Mouse (Mus musculus): Measurements from ENCODE around the gene Aff2. TPM values are rescaled to one million over a fixed set of nuclear protein-coding genes. Genes with fewer than 3 reads are reported as not detected.

Aff2 gene
- total RNA-seq, 2 experiments from 2014 or later, result 1.3 to 2.9 TPM

DNA sequence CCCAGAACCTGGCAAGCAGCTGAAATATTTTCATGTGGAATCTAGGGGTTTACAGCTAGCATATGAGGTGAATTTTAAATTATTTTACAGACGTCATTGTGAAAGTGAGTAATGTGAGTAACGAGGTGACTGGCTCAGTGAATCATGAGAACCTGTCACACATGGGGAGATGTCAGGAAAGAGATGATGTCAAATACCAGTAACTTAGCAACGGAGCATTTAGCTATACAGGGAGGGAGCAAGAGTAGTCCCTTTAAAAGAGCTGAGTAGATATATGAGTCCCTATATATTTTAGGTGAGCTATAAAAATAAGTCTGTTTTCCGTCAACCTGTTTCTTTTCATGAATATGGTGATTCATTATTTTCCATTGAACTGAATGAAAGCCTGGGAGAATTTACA lies 338.7 kb downstream of the Aff2 start:
- ATAC-seq (replicated peaks; ENCODE audit: low FRiP score, poor library complexity, severe bottlenecking), result no peak

- no peak for ATAC-seq (replicated peaks; ENCODE audit: low FRiP score, poor library complexity, severe bottlenecking)
These were observed 378.9 kb downstream of the Aff2 start for GRCm38 (mm10) chrX:69738972-69739371.

DNA sequence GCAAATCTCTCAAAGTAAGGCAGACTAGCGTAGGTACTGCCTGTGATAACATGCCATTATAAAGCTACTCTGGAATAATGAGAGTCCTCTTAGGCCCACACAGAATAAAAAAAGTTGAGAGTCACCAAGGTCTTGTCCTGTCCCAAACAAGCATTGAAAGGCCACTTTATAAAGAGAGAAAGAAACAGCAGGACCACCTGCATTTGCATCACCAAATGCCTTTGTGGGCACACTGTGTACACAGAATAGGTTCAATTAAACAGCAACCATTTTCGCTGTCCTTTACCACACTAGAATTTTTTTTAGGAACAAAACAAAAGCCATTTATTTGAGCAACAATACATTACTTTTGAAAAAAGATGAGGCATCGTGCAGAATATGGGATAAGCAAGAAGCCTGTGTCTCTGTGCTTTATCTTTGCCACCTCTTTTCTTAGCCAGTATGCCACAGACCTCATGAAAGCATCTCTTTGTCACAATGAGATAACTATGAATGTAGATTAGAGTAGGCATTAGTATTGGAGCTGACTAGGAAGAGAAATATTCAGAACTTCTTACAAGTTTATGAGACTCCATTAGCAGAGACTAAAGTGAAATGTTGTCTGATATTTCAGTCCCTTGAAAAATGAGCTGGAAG lies 385.0 kb downstream of the Aff2 start:
- ATAC-seq (replicated peaks; ENCODE audit: low FRiP score, poor library complexity, severe bottlenecking), result no peak

GRCm38 (mm10) chrX:69801890-69802439 lies 441.9 kb downstream of the Aff2 start:
- ATAC-seq (replicated peaks; ENCODE audit: low FRiP score, poor library complexity, severe bottlenecking), result no peak

DNA sequence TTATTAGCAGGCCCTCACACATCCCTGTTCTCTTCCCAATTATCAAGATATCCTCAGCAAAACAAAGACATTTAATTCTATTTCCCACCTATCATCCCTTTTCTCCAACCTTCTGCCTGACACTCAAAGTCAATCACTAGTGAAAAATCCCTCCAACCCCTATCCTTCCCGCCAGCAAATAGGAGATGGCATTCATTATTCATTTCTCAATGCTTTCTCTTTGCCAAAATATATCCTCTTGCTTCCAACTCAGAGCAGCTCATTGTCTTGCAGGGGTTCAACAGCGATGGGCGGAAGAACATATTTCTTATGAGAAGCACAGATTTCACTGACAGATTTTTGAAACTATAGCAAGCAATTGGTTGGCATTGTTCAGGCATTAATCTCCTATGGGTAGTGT lies 442.4 kb downstream of the Aff2 start:
- ATAC-seq (replicated peaks; ENCODE audit: low FRiP score, poor library complexity, severe bottlenecking), result no peak

DNA sequence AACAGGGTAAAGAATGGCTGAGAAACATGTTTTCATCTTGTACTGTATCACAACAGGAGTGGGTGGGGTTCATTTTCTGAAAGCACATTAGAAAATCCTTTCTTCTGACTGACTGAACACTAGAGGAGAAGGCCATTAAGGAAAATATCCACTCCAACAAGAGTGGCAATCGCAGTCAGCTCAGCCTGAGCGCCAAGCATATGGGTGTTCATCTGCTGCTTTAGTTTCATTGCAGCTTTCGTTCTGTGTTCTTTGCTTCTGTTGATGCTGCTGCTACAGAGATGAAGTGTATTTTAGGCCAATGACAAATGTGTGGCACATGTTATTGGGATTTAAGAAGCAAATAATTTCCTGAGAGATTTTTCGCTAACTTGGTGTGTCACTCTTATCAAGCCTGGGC lies 451.7 kb downstream of the Aff2 start:
- no peak for ATAC-seq (replicated peaks; ENCODE audit: low FRiP score, poor library complexity, severe bottlenecking)

DNA sequence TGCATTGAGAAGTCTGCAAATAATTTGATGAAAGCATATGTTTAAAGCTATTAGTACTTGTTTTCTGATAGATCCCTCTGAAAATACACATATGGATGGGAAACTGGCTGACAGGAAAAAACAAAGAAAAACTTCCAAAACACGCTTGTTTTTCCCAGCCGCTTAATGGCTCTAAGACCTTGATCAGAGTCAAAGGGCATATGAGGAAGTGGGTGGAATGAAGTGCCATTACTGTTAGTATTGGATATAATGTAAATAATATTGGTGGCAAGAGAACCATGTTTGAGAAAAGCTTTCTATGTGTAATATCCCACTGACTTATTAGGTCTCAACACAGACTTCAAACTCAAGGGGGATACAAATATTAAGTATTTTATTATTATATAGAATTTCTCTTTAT lies 455.0 kb downstream of the Aff2 start:
- no peak for ATAC-seq (replicated peaks; ENCODE audit: low FRiP score, poor library complexity, severe bottlenecking)

- ATAC-seq (replicated peaks; ENCODE audit: low FRiP score, poor library complexity, severe bottlenecking), result no peak
These were observed 457.6 kb downstream of the Aff2 start for GRCm38 (mm10) chrX:69817679-69818078.

- ATAC-seq (replicated peaks; ENCODE audit: low FRiP score, poor library complexity, severe bottlenecking), result no peak
These were observed 458.1 kb downstream of the Aff2 start for GRCm38 (mm10) chrX:69818188-69818587.

DNA sequence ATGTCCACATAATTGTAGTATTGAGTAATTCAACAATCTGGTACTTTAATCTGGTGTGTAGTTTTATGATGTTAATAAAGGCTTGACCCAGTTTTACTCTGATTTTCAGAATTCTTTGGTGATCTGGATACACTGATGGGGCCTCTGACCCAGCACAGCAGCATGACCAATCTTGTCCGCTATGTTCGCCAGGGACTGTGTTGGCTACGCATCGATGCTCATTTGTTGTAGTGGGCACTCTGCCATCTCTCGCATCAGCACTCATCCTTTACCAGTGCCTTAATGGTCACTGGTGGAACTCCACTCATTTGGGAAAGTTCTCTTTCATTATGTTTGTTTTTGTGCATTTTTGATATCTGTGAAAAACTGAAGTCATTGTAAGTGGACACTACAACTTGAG lies 507.5 kb downstream of the Aff2 start:
- no peak for ATAC-seq (replicated peaks; ENCODE audit: low FRiP score, poor library complexity, severe bottlenecking)

- ATAC-seq (replicated peaks; ENCODE audit: low FRiP score, poor library complexity, severe bottlenecking), result no peak
These were observed 531.6 kb downstream of the Aff2 start for GRCm38 (mm10) chrX:69891713-69892112.
